Mouse (Mus musculus) heart, adult 2 months (tissue): ENCODE data around the gene Pet117.

Experiments used
- CTCF ChIP-seq: fragments of 200-600 bp; IDR thresholded peaks from 2 replicates; pipeline ENCODE4 v1.8.1; 2022; ENCODE audit warnings: antibody characterized with exemption, mild to moderate bottlenecking, moderate library complexity
- POLR2A ChIP-seq: fragments of 200-500 bp; IDR thresholded peaks from 2 replicates; pipeline ENCODE4 v1.6.1; 2011; ENCODE audit warnings: mild to moderate bottlenecking, low read depth, low read length, control low read depth; ENCODE audit not compliant: insufficient read depth

- TF ChIP-seq CTCF (no peak), POLR2A (no peak)
Observed at GRCm38 (mm10) chr2:144386296-144386695, 17.5 kb downstream of the Pet117 start.
